Mouse (Mus musculus): ENCODE results near the gene Pygo1. TPM values are rescaled to one million over a fixed set of nuclear protein-coding genes. Genes with fewer than 3 reads are reported as not detected.

Gene Pygo1
- polyA plus RNA-seq, 1 experiment, result not detected

GRCm38 (mm10) chr9:72949572-72949971 lies 24.1 kb downstream of the Pygo1 start:
- no peaks in the 10 kb centered on the region for H3K4me1 ChIP-seq (ENCODE audit: control insufficient read depth, insufficient read depth, low read length)
- H3K27ac ChIP-seq (ENCODE audit: insufficient read depth, low read depth, low read length), result no peak overlapping the region
- 76% methylated on average over 7 of the region's 7 CpGs for WGBS
- no peak overlapping the region for H3K4me3 ChIP-seq (ENCODE audit: insufficient read depth, low read depth, low read length)
- TF ChIP-seq CTCF (IDR thresholded peaks at IDR 0.05; ENCODE audit: insufficient read depth, low read depth, low read length), result no peak
- no peak for TF ChIP-seq POLR2A (IDR thresholded peaks at IDR 0.05; ENCODE audit: insufficient read depth, low read depth, low read length)

- no peak for TF ChIP-seq CTCF (IDR thresholded peaks at IDR 0.05; ENCODE audit: insufficient read depth, low read depth, low read length)
- no peak for TF ChIP-seq POLR2A (IDR thresholded peaks at IDR 0.05; ENCODE audit: insufficient read depth, low read depth, low read length)
- WGBS, result 54% methylated on average over 2 of the region's 2 CpGs
Observed at GRCm38 (mm10) chr9:72954746-72955145, 29.3 kb downstream of the Pygo1 start.

GRCm38 (mm10) chr9:72955546-72955945 lies 30.1 kb downstream of the Pygo1 start:
- TF ChIP-seq POLR2A (IDR thresholded peaks at IDR 0.05; ENCODE audit: insufficient read depth, low read depth, low read length), result no peak
- no peak for TF ChIP-seq CTCF (IDR thresholded peaks at IDR 0.05; ENCODE audit: insufficient read depth, low read depth, low read length)
- Histone ChIP-seq H3K4me3 (ENCODE audit: insufficient read depth, low read depth, low read length) (no peak overlapping the region), H3K4me1 (ENCODE audit: control insufficient read depth, insufficient read depth, low read length) (no peaks in the 10 kb centered on the region), H3K27ac (ENCODE audit: insufficient read depth, low read depth, low read length) (no peak overlapping the region)
- whole genome bisulfite sequencing, result 15% methylated on average over 1 of the region's 1 CpGs

More at GRCm38 (mm10) chr9:72954746-72955145, 29.3 kb downstream of the Pygo1 start:
- Histone ChIP-seq H3K4me1 (ENCODE audit: control insufficient read depth, insufficient read depth, low read length) (no peaks in the 10 kb centered on the region), H3K4me3 (ENCODE audit: insufficient read depth, low read depth, low read length) (no peak overlapping the region), H3K27ac (ENCODE audit: insufficient read depth, low read depth, low read length) (no peak overlapping the region)

- no peak for TF ChIP-seq CTCF (IDR thresholded peaks at IDR 0.05; ENCODE audit: insufficient read depth, low read depth, low read length)
- TF ChIP-seq POLR2A (IDR thresholded peaks at IDR 0.05; ENCODE audit: insufficient read depth, low read depth, low read length), result peak; percentile 42; the same call in 1 of the 2 replicates
- peak within 1 kb of the TSS; percentile 56 for H3K4me3 ChIP-seq (ENCODE audit: insufficient read depth, low read depth, low read length)
- no peak within 1 kb of the TSS for H3K27ac ChIP-seq (ENCODE audit: insufficient read depth, low read depth, low read length)
- 2% methylated on average over 43 of the region's 43 CpGs for WGBS
- H3K4me1 ChIP-seq (ENCODE audit: control insufficient read depth, insufficient read depth, low read length), result no peaks in the 10 kb centered on the region
Observed at GRCm38 (mm10) chr9:72958521-72959450, 33.3 kb downstream of the Pygo1 start, which contains the start of the genes Dyx1c1 and Gm44503. Gene Dyx1c1, plus strand, starts transcription at chr9:72958785. Gene Gm44503, plus strand, starts transcription at chr9:72958852.

GRCm38 (mm10) chr9:72961346-72961745 lies 35.9 kb downstream of the Pygo1 start:
- no peaks in the 10 kb centered on the region for H3K4me1 ChIP-seq (ENCODE audit: control insufficient read depth, insufficient read depth, low read length)
- TF ChIP-seq CTCF (IDR thresholded peaks at IDR 0.05; ENCODE audit: insufficient read depth, low read depth, low read length) (no peak), POLR2A (IDR thresholded peaks at IDR 0.05; ENCODE audit: insufficient read depth, low read depth, low read length) (no peak)
- WGBS, result 83% methylated on average over 8 of the region's 8 CpGs

GRCm38 (mm10) chr9:72961959-72962358 lies 36.5 kb downstream of the Pygo1 start:
- Histone ChIP-seq H3K27ac (ENCODE audit: insufficient read depth, low read depth, low read length) (no peak overlapping the region), H3K4me3 (ENCODE audit: insufficient read depth, low read depth, low read length) (no peak overlapping the region), H3K4me1 (ENCODE audit: control insufficient read depth, insufficient read depth, low read length) (no peaks in the 10 kb centered on the region)
- 80% methylated on average over 15 of the region's 15 CpGs for WGBS
- TF ChIP-seq POLR2A (IDR thresholded peaks at IDR 0.05; ENCODE audit: insufficient read depth, low read depth, low read length), result no peak
- TF ChIP-seq CTCF (IDR thresholded peaks at IDR 0.05; ENCODE audit: insufficient read depth, low read depth, low read length), result no peak

More at GRCm38 (mm10) chr9:72961346-72961745, 35.9 kb downstream of the Pygo1 start:
- Histone ChIP-seq H3K4me3 (ENCODE audit: insufficient read depth, low read depth, low read length) (no peak overlapping the region), H3K27ac (ENCODE audit: insufficient read depth, low read depth, low read length) (no peak overlapping the region)

GRCm38 (mm10) chr9:72968349-72969061 lies 43.1 kb downstream of the Pygo1 start:
- Histone ChIP-seq H3K4me3 (ENCODE audit: insufficient read depth, low read depth, low read length) (peak overlapping the region; percentile 3; the same call in 1 of the 2 replicates), H3K27ac (ENCODE audit: insufficient read depth, low read depth, low read length) (peak overlapping the region; percentile 57; the same call in 1 of the 2 replicates), H3K4me1 (ENCODE audit: control insufficient read depth, insufficient read depth, low read length) (peaks cover 3% of the 10 kb centered on the region)
- WGBS, result 13% methylated on average over 11 of the region's 11 CpGs
- TF ChIP-seq POLR2A (IDR thresholded peaks at IDR 0.05; ENCODE audit: insufficient read depth, low read depth, low read length) (no peak), CTCF (IDR thresholded peaks at IDR 0.05; ENCODE audit: insufficient read depth, low read depth, low read length) (peak; percentile 68)

GRCm38 (mm10) chr9:72969874-72970273 lies 44.4 kb downstream of the Pygo1 start:
- Histone ChIP-seq H3K4me1 (ENCODE audit: control insufficient read depth, insufficient read depth, low read length) (peaks cover 3% of the 10 kb centered on the region), H3K4me3 (ENCODE audit: insufficient read depth, low read depth, low read length) (no peak overlapping the region)
- WGBS, result 77% methylated on average over 7 of the region's 7 CpGs

More at GRCm38 (mm10) chr9:72969874-72970273, 44.4 kb downstream of the Pygo1 start:
- H3K27ac ChIP-seq (ENCODE audit: insufficient read depth, low read depth, low read length), result no peak overlapping the region
- TF ChIP-seq POLR2A (IDR thresholded peaks at IDR 0.05; ENCODE audit: insufficient read depth, low read depth, low read length) (no peak), CTCF (IDR thresholded peaks at IDR 0.05; ENCODE audit: insufficient read depth, low read depth, low read length) (no peak)
